Mouse (Mus musculus) CD4-positive, CD25-positive, alpha-beta regulatory T cell, adult 2 months (primary cell): ENCODE results near the gene Vdr.
A peak's percentile ranks its signal among the peaks of the same experiment; 100 is the strongest.

Experiments
- DNase-seq: peaks from one replicate; pipeline ENCODE4 v3.0.0-alpha.2; 2012; ENCODE audit warnings: low read depth, low spot score

Vdr gene

DNA sequence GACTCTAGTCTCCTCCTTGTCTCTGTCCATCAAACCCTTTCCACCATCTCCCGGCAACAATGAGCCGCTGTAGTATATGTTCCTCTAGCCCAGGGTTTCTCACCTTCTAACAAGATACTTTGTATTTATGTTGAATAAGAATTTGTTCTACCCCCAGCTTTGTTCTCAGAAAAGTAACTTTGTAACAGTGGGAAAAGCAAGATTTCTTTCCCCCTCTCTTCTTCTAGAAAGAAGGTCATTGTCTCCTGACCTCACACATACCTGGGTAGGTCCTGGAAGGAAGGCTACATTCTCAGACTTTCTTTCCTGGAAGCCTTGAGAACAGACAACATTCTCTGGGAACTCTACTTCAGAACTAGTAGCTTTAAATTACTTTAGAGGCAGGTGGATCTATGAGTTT lies at the start of gene Vdr:
TSS of gene Vdr (minus strand) at position 101 of the 400 bp plus-strand sequence.
- DNase-seq = no peak

DNA sequence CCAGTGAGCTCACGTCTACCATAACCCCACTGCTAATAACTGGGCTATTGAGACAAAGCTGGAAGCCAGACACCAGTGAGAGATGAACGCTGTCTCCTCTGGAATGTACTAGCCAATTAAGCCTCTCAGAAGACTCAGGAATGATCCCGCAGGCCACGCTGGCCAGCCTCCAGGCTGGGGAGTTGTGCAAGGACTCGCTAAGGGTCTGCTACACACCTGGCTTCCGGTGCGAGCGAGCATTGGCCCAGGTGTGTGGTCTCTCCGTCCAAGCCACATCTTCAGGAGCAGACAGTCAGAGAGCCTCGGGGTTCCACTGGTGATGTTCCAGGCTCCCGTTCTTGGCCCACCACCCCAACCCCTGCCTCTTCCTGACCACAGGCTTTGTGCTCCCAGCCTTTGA lies 46.0 kb upstream of the Vdr start:
- no peak for DNase-seq

DNA sequence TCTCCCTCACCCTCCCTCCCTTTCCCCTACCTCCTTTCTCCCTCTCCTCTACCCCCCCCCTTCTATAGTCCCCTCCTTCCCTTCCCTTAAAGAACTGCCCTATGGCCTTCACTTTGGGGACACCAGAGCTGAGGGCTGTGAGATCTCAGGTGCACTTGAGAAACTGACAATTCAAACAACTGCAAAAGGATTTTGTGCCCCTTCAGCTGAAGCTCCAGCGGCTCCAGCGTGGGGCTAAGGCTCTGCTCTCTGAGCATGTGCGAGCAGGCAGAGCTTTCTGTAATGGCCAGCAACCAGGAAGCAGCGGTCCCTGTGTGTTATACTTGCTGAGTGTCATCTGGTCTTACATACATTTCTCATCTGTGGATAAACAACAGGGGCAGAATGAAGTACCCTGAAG lies 45.3 kb upstream of the Vdr start:
- DNase-seq = no peak

DNA sequence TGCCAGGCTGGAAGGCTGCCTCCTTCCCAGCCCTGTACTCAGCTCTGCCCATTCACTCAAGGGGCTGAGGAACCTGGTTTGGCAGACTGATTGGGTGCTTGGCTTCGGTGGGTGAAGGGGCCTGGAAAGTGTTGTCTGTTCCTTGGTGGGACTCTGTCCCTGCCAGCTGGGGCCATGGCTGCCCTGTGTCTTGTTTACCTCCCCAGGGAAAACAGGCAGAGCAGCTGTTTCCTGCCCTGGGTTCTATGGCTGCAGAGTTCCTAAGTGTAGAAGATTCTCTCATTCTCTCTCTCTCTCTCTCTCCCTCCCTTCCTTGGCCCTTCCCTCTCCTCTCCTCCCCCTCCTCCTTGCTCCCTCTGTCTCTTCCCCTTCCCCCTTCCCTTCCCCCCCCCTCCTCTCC lies 44.9 kb upstream of the Vdr start:
- no peak for DNase-seq

DNA sequence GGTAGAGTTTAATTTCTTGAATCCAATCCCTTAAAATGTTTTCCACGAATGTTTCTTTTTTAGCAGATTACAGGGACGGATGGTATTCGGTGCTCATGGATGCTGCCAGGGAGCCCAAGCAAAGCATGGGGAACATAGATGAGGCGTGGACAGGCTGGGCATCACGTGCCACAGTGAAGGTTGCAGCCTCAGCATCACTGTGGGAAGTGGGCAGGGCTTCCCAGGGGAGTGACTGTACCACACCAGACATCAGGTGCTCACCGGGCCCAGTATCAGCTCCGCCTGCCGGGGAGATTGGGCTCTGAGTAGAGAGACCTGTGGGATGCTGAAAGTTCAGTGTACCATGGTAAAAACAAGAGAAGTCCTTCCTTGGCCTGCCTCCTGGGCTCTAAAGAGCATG lies 44.2 kb upstream of the Vdr start:
- no peak for DNase-seq

DNA sequence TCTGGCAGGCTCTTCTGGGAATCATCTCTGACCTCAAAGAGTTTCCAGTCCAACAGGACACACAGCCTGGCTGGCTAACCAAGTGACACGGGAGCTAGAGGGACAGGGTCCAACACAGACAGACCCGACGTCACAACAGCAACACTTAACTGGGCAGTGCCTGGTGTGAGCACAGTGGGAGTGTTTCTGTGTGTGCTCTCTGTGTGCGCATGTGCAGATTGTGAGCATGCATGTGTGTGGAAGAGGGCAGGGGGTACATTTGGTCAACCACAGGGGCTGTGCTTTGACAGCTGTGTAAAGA lies 42.4 kb upstream of the Vdr start:
- DNase-seq = no peak

DNA sequence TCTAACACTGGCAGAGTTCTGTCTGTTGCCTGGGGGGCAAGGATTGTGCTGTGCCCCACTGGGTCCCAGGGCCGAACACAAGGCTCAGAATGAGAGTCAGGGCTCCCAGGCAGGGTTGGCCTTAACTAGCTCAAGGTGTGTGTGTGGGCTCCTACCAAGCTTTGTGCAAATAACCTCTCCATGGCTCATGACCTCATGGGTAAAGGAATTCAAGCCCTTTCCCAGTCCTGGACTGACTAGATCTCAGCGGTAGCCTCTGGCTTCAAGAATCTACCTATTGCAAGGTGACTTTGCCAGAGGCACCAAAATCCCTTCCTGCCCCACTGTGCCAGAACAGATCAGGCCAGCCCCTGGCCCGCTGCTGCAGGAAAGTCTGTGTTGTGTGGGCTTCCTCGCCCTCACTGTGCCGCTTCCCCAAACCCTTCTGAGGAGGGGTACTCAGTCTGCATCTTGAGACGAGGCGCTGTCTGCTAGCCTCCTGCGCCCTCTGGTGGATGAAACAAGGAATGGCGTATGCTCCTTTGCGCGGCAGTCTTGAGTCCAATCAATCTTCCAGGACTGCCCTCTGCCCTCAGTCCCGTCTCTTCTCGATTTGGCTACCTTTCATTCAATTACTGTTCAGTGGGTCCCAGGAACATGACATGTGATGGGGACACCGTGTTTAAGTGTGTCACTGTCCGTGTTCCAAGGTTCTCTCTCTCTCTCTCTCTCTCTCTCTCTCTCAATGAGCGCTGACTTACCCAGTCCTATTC lies 41.9 kb upstream of the Vdr start:
- DNase-seq = peak; percentile 83

DNA sequence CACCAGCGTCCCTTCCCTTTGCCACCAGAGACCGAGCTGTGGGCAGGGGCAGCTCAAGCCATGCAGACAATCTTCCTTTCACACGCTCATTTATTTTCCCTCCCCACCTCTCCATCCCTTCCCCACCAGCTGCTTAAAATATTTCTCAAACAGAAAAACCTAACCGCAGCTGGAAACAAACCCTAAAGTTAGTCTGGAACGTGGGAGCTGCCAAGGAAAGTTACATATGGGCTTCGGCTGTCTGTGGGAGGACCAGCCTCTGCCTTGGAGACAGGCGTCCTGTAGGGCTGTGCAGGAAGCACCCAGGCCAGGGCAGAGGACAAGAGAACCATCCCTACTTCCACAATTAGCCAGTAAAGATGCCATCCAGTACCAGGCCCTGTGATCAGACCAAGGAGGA lies 39.8 kb upstream of the Vdr start:
- DNase-seq = no peak

DNA sequence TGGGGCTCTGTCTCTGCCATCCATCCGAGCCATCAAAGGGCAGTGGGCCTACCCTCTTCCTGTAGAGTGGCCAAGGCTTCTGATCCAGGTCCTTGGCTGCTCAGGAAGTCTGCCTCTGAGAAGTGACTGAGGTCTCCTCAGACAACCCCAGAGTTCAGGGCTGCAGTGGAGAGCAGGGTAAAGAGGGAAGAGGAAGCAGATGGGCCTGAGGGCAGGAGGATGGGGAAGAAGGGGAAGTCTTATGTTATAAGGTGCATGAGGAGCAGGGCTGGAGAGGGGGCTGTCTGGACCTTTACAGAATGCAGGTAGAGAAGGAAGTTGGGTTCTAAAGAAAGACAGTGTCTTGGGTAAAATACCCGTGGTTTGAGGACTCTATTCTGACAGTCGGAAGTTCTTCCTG lies 39.3 kb upstream of the Vdr start:
- no peak for DNase-seq

DNA sequence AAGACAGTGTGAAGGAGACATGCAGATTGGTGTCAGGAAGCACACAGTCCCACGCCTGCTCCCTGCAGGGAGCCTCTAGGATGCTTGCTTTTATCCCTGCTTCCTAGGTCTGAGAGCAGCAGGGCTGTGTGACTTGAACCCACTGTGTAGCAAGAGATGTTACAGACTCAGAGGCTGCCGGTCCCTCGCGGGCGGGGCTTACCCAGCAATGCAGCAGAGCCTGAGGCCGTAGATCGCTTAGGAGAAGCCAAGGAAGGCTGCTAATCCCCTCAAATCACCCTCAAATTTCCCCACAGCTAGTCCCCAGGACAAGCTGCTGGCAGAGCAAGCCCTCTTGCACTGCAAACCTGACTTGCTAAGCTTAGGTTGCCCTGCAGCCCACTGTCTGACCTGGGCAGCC lies 38.3 kb upstream of the Vdr start:
- no peak for DNase-seq

DNA sequence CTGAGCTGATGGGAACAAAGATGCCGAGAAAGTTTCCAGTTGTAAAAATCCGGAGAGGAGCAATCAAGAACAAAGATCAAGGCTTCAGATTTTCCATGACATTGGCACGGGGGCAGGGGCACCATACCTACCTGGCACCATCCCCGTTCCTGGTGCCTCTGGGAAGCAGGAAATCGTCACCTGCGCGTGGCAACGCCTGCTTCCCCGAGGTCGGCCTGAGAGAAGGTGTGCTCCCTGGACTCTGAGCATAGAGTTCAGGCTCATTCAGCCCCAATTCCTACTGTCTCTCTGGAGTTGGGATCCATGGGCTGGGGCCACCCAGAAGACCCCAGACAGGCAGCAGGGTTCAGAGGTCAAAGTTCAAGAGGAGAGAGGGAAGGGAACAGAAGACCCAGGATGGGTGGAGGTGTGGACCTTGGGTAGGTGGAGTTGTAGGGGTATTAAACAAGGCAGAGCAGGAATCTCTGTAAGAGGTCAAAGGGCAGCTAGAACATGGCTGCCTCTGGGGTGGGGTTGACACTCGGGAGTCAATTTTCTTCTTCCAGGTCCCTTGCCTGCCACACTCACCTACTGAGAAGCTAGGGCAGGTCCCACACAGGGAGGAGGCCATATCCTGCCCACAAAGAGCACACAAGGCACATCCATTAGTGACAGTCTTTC lies 35.4 kb upstream of the Vdr start:
- DNase-seq = no peak

DNA sequence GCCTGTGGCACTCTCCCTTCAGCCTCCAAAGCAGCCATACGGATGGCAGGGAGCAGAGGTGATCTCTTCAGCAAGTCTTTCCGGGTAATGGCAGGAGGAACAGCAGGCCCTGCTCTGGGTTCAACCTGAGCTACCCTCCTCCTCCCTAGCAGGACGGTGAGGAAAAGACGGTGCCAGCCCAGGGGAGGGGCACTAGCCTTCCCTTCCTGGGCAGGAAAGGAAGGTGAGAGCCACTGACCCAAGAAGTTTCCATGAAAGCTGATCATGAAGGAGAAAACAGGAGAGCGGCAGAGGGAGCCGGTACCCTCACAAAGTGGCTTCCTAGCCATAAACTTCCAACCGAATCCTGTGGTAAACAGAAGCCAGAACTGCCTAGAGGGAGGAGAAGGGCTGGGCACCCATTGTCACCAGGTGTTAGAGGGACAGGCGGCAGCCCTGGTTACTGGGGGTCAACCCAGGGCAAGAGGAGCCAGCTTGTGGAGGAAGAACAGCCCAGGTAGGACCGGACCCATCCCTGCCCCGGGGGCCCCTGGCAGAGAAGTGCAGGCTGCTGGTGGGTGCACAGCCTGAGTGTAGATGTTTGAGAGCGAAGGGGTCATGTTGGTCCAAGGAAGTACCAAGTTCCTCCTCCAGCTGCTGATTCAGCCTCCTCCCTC lies 34.6 kb upstream of the Vdr start:
- no peak for DNase-seq

DNA sequence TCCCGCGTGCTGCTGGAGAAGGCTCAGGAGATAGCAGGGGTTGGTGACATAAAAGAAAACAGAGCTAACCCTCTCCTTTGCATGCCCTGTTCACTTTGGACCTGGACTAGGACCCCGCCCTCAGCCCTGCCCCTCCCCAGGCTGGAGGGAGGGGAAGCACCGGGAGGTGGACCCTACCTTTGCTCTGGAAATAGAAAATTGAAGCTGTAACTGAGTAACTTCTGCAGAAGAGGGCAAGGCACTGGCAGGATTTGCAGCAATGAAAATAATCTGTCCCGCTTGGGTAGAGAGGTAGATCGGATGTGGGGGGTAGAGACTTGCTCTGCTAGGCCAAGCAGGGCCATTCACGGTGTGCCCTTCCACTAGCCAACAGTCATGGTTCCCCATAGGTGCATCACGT lies 32.9 kb upstream of the Vdr start:
- DNase-seq = no peak

DNA sequence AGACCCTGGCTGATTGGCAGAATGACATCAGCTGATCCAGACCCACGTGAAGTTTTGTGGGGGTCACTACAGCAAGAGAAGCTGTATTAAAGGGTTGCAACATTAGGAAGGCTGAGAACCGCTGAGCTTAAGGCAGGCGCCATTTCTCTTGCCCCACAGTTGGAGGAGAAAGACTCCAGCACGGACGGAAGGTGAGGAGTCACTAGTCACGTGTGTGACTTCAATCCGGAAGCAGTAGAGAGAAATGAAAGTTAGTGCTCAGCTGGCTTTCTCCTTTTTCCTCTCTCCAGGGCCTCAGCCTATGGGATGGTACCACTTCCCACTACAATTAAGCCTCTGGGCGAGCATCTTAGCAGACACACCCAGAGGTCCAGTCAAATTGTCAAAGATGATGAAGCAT lies 32.1 kb upstream of the Vdr start:
- no peak for DNase-seq

DNA sequence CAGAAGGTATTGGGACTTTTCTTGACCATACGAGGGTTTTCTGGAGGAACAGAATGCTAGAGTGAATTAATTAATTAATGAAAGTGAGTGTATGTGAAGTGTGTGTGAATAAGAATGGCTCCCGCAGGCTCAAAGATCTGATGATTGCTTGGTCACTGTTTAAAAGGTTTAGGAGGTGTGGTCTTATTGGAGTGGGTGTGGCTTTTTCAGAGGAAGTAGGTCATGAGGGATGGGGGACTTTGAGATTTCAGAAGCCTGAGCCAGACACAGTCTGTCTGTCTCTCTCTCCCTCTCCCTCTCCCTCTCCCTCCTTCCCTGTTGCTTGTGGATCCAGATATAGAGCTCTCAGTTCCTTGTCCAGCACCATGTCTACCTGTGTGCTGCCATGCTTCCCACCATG lies 30.9 kb upstream of the Vdr start:
- no peak for DNase-seq

DNA sequence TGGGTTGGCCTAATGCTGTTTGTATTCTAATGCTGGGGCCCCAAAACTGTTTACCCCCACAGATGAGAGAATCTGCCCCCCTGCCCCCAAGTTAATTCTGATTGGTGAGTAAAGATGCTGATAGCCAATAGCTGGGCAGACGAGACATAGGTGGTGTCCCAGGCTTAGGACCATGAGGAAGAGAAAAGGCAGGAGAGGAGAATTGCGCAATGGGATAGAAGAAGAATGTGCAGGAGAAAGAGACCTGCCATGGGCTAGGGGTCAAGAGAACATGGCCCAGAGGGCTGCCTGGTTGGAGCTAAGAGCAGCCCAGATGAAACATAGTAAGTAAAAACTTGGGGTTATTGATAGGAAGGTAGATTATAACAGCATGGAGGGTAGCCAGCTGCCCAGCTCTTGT lies 29.7 kb upstream of the Vdr start:
- no peak for DNase-seq

DNA sequence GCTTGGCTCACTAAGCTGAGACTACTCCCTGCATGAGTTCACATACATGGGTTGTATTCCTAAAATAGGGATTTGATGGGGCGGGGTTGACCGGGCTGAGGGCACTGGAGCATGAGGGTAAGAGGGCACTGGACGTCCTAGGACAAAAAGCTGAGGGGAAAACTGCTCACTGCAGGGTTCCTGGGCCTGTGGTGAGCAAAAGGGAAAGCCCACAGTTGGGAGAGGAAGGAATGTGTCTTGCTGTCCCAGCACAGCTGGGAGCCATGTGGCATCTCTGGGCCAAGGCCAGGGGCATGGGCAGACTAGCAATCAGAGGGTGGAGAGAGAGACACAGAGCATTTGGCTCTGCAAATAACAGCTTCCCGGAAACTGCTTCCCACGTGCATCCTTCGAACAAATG lies 28.1 kb upstream of the Vdr start:
- DNase-seq = no peak

DNA sequence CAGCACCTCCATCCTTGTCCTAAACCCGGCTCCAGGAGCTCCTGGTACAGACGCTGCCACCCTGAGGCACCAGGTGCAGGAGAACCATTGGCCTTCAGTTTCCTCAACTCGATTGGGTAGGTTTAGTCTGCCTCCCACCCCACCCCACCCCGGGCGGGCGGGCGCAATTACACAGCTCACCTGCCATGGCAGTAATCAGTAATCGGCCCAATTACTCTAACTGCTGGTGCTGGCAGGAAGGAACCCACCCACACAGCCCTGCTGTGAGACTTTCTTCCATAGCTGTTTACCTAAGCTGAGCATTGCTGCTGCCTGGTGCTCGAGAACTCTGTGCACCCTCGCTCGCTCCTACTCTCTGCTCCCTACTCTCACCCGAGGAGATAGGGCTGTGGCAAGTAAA lies 22.0 kb upstream of the Vdr start:
- no peak for DNase-seq

DNA sequence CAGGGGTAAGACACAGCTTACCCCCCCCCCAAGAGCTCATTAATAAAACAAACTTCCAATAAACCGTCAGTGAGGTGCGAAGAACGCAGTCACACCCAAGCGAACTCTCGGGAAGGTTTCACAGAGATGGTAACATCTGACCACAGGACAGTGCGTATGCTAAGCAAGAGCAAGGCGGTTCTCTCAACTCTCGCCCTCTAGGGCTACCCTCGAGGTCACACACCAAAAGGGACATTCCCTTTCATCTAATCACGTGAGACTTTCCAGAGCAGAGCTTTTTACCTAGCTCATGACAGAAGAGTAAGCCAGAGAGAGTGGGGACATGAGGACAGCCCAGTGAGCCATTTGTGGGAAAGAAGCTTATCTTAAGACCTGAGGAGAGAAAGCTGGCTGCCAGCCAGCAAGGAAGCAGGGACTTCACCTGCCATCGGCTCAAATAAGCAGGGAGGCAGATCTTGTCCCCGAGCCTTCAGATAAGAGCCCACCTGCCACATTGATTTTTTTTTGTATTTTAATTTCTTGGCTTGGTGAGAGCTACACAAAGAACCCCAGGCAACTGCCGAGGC lies 18.9 kb upstream of the Vdr start:
- no peak for DNase-seq

DNA sequence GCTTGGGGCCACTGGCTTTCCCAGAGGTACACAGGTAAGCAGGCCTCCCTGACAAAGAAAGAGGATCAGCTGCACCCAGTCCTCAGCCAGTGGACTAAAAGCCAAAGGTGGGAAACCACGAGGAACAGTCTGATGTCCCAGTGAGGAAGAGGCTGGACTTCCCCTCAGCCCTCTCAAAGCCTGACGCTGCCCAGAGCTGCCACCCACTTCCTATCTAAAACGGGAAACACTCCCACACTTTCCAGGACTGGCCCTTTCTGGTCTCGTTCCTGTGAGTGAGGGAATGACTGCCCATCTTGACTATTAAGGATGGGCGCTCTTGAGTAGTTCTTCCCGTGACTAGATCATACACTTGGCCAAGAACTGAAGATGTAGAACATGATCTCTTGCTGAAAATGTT lies 17.4 kb upstream of the Vdr start:
- no peak for DNase-seq

DNA sequence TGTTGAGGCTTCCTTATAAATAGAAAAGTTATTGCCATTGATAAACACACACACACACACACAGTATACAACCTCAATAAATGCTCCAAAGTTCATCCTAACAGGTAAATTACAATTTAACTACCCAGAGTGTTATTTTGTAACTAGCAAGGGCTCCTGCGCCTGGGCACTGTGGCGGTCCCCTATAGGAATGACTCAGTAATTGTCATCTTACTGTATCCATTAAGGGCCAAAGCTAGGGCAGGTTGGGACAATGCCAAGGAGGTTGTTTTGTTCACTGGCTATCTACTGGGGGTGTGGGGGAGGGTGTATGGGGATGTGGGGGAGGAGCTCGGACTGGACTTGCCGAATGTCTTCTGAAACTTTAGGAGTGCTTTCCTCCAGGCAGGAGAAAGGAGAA lies 16.6 kb upstream of the Vdr start:
- no peak for DNase-seq

DNA sequence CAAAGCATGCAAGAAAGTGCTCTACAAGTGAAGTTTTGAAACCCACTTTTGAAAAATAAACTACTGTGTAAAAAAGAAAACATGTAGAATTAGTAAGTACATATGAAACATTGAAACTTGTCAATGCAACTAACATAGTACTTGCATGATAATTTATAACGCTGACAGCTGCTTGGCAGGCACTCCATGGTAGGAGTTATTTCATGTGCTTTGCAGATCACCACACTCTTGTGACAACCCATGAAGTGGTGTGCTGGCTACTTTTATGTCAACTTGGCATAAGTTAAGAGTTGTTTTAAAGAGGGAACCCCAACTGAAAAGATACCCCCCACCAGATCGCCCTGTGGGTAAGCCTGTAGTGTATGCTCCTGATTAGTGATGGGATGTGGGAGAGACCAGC lies 12.0 kb upstream of the Vdr start:
- DNase-seq = no peak

DNA sequence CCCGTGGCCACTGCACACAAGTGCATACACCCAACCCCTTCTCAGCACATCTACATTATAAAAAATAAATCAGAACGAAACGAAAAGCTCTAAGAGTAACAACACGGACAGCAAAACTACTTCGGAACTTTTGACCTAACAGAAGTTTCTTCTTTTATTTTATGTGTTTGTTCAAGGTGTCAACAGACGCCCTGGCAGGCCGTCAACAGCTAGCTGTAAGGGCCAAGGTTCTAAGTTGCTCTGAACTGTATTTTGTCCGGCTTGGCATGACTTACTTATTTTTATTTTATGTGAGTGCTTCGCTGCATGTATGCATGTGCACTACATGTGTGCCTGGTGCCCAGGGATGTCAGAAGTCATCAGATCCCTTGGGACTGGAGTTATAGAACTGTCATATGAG lies 11.4 kb upstream of the Vdr start:
- DNase-seq = no peak
